Mouse (Mus musculus): ENCODE results near the gene Got1.

GRCm38 (mm10) chr19:43570831-43571790 is 46.7 kb upstream of the Got1 start:
- TF ChIP-seq POLR2A (IDR thresholded peaks at IDR 0.05; ENCODE audit: low read depth, low read length) (no peak), CTCF (IDR thresholded peaks at IDR 0.05; ENCODE audit: borderline replicate concordance, insufficient read depth, low read length) (peak; percentile 71)

Measured in embryonic fibroblast, embryonic 13.5 days (primary cell).